Mouse (Mus musculus) cortical plate, adult 2 months (tissue): ENCODE measurements around the gene Caskin1.

ENCODE experiments used
- CTCF ChIP-seq: fragments of 200-500 bp; IDR thresholded peaks from 2 replicates; pipeline ENCODE4 v1.5.1; 2011; ENCODE audit warnings: mild to moderate bottlenecking, control low read depth, low read length; ENCODE audit not compliant: insufficient read depth; ENCODE audit errors: extremely low read depth
- POLR2A ChIP-seq: fragments of 200-500 bp; IDR thresholded peaks from 2 replicates; pipeline ENCODE4 v1.6.1; 2011; ENCODE audit warnings: mild to moderate bottlenecking, low read length, control low read depth; ENCODE audit not compliant: insufficient read depth; ENCODE audit errors: extremely low read depth

DNA sequence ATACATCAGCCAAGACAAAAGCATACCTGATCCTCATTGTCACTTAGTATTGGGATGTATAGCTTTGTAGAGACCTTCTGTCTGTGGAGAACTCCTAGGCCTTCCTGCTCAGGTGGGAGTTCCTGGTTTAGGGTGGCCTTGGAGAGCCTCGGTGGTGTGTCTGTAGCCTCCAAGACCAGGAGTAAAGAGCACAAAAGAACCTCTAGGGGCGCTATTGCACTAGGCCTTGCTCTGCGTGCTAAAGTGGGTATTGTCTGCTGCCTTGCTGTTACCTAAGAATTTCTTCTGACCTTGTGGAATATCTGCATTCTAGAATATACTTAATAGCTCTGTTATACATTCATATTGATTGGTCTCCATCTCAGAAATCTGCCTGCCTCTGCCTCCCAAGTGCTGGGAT is 52.0 kb downstream of the Caskin1 start:
- TF ChIP-seq CTCF (peak; percentile 67), POLR2A (no peak)
